Mouse (Mus musculus) ovary, adult 18-20 months (tissue): ENCODE results near the gene Enpp7.

Source experiments
- DNase-seq: peaks from one replicate; pipeline ENCODE4 v3.0.0; 2022; ENCODE audit warnings: low spot score, mixed read lengths

Enpp7 gene

GRCm38 (mm10) chr11:118998540-118999265 is 10.7 kb downstream of the Enpp7 start:
- peak; percentile 40 for DNase-seq

GRCm38 (mm10) chr11:118999361-118999804 is 11.4 kb downstream of the Enpp7 start:
- DNase-seq: peak; percentile 23

DNA sequence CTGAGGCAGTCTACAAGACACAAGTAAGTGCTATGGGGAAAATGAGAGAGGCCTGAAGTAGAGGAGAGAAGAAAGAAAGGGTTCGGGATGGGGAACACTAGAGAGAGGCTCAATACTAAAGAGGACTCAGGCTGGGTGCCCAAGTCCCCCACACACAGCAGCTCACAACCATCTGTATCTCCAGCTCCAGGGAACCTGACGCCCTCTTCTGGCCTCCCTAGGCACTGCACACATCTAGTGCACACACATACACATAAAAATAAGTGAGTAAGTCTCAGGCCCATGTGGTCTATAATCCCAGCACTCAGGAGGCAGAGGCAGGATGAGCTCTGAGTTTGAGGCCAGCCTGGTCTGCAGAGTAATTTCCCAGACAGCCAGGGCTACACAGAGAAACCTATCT is 12.9 kb downstream of the Enpp7 start:
- DNase-seq: no peak

GRCm38 (mm10) chr11:119001493-119002128 is 13.6 kb downstream of the Enpp7 start:
- no peak for DNase-seq

DNA sequence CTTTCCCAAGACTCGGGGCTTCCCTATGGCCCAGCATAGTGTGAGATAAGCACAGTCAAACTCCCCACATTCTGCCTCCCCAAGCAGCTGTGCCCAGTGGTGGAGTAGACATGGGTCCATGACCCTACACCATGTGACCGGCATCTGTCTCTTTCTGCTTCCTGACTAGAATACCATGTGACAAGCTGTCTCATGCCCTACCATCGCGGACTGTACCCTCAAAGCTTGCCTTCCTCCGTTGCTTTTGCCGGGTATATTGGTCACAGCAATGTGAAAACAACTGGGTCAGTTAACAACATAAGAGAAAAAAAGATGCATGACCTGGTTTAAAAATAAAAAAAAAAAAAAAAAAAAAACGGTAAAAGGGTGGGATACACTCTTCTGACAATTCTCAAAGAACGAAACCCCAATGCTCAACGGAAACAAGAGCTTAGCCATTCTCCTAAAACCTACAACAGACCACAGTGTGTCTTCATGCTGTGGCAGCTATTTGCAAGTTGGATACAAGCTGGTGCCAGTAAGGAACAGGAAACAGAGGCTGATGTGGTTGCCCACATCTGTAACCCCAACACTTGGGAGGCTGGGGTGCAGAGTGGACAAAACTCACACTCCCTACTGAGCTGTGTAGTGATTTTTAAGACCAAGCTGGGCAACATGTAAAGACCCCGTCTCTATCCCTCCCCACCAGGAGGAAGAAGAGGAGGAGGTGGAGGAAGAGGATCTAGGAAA is 17.7 kb downstream of the Enpp7 start:
- DNase-seq: no peak

GRCm38 (mm10) chr11:119006462-119006861 is 18.5 kb downstream of the Enpp7 start:
- DNase-seq: no peak

- DNase-seq: peak; percentile 53
Measured at GRCm38 (mm10) chr11:119007461-119008456, 19.8 kb downstream of the Enpp7 start.

GRCm38 (mm10) chr11:119014455-119014854 is 26.5 kb downstream of the Enpp7 start:
- DNase-seq: no peak

DNA sequence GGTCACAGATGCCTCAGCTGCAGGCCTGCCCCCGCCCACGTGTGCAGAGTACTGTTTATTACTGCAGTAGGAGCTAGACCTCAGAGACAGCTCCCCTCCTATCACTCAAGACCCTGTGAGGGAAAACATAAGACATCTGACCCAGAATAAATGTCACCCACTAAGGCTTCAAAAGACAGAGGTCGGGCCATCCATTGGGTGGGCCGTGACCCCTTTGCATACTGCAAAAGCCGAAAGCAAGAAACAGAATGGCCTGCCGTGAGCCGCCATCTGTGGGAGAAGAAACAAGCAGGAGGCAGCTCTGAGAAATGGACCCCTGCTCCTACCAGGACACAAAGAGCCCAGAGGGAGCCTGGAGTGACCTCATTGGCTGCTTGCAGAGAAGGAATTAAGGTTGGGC is 29.5 kb downstream of the Enpp7 start:
- DNase-seq: no peak

DNA sequence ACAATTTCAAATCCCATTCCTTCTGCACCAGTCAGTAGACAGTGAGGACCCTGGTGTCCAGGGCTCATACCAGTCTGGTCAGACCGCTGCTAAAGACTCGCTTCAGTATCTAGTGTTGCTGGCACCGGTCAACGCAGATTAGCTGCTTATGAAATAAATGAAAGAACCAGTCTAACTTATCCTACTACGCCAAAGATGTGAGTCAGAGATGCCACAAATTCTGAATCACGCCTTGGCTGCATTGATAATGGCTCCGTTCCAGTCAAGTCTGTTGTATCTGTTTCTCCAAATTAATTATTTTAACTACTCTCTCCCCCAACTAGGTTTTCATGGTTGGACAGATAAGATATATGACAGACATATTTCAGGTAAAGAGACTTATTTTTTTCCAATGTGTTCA is 33.2 kb downstream of the Enpp7 start:
- no peak for DNase-seq

DNA sequence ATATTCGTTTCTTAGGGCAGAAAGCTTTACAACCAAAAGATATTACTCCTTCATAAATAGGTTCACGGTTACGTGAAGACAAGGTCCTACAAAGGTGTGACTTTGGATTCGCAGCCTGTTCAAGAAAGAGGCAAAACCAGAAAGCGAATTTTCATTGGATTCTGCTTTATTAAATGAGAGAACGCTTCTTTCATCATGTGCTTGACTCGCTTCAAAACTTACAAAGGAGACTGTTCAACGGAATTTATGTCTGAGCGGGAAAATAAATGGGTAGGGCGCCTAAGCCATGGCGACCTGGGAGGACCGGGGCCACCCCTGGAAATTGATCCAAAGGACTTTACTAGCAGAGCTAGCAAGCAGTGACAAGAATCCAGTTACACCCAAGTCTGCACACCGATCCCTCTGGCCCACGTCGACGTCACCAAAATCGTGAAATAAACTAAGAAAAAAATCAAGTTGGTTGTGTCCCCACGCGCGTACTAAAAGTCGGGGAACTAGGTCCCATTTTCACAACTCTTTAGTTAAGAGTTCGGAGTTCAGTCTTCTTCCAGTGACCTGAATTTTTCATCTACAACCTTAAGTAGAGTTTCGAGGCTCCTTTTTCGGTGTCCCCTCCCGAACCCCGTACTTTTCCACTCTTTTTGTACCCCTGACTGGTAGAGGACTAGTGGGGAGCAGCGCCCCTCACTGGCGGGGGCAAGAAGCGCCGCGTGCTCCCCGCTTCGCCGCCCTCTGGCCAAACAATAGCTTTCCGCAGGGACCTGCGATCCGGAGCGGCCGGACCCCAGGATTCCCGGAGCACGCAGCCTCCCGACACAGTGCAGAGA is 34.3 kb downstream of the Enpp7 start:
- DNase-seq: no peak

GRCm38 (mm10) chr11:119022895-119023615 is 35.1 kb downstream of the Enpp7 start, which contains the start of gene Cbx2:
Gene Cbx2 (plus strand): TSS chr11:119022962.
- peak; percentile 79 for DNase-seq

- no peak for DNase-seq
Measured at GRCm38 (mm10) chr11:119023616-119023980, 35.6 kb downstream of the Enpp7 start.

GRCm38 (mm10) chr11:119024260-119024659 is 36.3 kb downstream of the Enpp7 start:
- DNase-seq: no peak

- no peak for DNase-seq
Measured at GRCm38 (mm10) chr11:119026203-119026602, 38.2 kb downstream of the Enpp7 start.

DNA sequence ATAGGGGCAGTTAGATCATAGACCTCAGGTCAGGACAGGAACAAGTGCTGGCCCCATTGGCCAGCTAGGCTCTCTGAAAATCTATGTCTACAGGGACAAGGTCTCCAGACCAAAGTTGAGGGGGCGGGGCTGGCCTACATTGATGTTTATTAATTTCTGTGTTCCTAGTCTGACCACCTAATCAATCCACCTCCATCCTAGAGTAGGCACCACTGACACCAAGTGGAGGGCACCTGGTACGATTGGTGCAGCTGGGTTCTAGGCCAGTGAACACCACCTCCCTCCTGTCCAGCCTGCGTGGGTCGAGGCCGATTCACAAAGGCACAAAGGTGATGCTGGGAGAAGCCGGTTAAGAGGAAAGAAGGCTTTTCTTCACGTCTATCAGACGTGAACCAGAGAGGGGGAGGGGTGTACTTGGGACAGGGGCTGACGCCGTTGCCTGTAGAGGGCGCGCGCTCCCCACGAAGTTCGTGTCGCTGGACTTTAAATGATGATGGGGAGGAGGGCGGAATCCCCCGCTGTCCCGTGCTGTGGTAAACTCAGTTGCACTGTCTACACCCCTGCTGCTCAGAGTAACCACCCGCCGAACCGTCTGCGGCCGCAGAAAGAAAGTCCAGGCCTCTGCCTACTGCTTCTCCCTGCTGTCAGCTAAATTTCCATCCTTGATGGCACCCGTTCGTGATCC is 46.0 kb downstream of the Enpp7 start:
- DNase-seq: no peak

DNA sequence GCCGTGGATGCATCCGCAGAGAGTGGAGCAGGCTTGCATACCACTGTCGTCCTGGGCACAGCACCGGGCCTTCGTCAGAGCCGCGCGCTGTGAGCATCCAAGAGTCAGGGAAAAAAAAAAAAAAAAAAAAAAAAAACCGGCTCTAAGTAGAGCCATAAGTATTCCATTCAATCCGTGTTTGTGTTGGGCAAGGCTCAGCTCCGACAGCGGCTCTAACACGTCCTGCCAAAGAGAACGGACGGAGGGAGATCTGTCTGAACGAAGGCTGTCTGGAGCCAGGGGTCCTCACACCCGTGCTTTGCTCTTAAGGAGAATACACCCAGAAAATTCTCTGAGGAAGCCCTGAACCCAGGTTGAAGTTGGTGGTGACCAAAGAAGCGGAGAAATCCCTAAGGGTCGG is 46.6 kb downstream of the Enpp7 start:
- DNase-seq: no peak

DNA sequence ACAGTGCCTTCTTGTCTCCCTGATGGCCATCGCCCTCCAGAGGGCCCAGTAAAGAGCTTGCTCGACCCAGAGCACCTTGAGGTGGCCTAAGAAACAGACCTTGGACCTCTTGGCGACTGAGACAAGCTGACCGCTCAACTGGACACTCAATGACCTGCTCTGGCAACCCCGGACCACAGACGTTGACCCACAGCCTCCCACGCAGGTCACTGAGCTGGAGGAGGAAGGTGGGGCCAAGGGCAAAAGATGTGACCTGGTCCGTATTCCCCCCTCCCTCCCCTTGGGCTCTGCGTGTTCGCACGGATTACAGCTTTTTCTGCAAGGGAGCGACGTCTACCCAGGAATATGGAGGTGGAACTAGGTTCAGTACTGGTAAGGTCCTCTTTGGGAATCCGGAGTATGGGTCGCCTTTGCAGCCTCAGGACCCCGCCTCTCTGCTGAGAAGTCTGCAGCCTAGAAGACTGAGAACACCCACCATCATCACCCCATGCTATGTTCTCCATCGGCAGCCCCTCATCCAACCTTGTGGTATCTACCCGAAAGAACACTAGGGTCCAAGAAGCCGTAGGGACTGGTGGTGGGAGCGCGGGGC is 47.2 kb downstream of the Enpp7 start:
- DNase-seq: no peak

DNA sequence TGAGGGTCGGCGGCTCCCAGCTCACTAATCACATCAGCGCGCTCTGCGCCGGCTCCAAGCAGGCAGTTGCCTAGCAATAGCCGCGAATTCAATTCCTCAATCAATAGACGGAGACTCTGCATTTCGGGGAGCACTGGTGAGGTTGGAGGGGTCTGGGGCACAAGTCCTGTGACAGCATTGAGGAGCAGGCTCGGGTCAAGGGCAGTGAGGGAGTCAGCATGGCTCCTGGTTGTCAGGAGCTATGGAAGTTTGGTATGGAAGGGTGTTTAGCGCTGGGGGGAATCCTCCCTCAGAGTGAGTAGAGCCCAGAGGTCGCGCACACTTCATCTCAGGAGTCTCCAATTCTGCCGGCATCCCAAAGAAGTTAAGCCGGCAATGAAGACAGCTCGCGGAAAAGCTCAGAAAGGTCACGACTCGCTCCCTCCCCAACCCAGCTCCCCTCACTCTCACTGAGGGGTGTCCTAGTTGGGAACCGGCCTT is 47.7 kb downstream of the Enpp7 start:
- no peak for DNase-seq
